Mouse (Mus musculus) spleen, adult 2 months (tissue): Measurements from ENCODE around the gene Pim1.

ENCODE experiments used
- CTCF ChIP-seq: fragments of 200-500 bp; IDR thresholded peaks from 2 replicates; pipeline ENCODE4 v1.5.1; 2011; ENCODE audit warnings: mild to moderate bottlenecking, inconsistent platforms; ENCODE audit not compliant: insufficient read depth, insufficient read length, insufficient replicate concordance; ENCODE audit errors: extremely low read depth
- POLR2A ChIP-seq: fragments of 200-500 bp; IDR thresholded peaks from 2 replicates; pipeline ENCODE4 v1.6.1; 2011; ENCODE audit warnings: low read depth, low read length, inconsistent platforms

DNA sequence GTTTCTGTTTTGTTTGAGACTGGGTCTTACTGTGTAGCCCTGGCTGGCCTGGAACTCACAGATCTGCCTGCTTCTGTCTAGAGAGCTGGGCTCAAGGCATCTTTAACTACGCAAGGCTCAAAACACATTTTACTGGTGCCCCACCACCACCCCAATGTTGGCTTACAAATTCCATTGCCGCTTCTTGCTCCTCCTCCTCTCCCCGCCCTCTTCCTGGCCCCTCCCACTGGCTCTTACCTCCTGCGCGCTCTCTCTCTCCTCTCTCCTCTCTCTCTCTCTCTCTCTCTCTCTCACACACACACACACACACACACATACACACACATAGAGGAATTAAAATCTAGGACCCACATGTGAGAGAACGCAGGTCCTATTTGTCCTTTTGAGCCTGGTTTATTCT is 40.0 kb downstream of the Pim1 start:
- TF ChIP-seq CTCF (no peak), POLR2A (no peak)
